Mouse (Mus musculus) adrenal gland, postnatal 36 days (tissue): ENCODE measurements around the gene Nfia. TPM values are rescaled to one million over a fixed set of nuclear protein-coding genes. Genes with fewer than 3 reads are reported as not detected.

Experiments used
- DNase-seq, 2 experiments: peaks; one replicate each; pipeline ENCODE4 v3.0.0; 2021; ENCODE audit warnings: mixed read lengths in 1 of 2
- total RNA-seq, 2 experiments: library from RNA; stranded (reverse); gene quantifications; 2 replicates each; pipeline ENCODE4 v1.2.3; 2021

Nfia gene
- total RNA-seq, 2 experiments from 2014 or later, result 124 to 204 TPM

- DNase-seq, result peak in 1 of 2 experiments; percentile 26
Measured at GRCm38 (mm10) chr4:97782497-97782896, 10.0 kb downstream of the Nfia start.

GRCm38 (mm10) chr4:97783073-97783879 lies 10.7 kb downstream of the Nfia start:
- DNase-seq, result no peak

GRCm38 (mm10) chr4:97784236-97784635 lies 11.7 kb downstream of the Nfia start:
- no peak for DNase-seq

DNA sequence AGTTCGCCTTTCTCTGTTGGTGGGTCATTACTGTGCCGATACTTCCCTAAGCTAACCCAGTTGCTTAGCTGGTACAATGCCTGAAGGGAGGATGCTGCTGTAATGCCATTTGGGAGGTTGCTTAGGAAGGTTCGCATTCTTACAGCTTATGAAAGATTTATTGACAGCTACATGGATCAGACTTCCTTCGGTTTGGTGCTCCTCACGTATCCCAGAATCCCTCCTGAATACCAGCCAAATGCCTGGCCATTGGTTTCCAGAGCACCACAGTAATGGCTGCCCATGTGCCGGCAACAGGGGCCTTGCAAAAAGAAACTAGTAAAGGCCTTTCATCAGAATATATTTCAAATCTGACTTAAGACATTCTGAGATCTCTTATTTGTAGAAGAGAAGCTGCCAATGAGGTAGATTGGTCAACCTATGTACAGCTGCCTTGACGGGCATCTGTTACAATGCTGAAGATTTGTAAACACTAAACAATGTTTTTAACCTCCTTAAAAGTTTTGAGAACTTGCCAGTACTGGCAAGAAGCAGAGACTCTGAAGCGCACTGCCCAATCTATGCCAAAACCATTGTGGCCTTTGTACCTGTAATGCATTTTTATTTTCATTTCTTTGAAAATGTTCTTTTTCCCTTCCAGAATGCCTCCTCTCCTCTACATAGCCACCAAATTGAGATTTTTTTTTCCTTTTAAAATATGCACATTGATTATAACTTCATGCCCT lies 13.2 kb downstream of the Nfia start:
- no peak for DNase-seq

GRCm38 (mm10) chr4:97786571-97786970 lies 14.0 kb downstream of the Nfia start:
- DNase-seq, result no peak

- DNase-seq, result no peak
Measured at GRCm38 (mm10) chr4:97787515-97787914, 15.0 kb downstream of the Nfia start.

GRCm38 (mm10) chr4:97788537-97788936 lies 16.0 kb downstream of the Nfia start:
- DNase-seq, result no peak

DNA sequence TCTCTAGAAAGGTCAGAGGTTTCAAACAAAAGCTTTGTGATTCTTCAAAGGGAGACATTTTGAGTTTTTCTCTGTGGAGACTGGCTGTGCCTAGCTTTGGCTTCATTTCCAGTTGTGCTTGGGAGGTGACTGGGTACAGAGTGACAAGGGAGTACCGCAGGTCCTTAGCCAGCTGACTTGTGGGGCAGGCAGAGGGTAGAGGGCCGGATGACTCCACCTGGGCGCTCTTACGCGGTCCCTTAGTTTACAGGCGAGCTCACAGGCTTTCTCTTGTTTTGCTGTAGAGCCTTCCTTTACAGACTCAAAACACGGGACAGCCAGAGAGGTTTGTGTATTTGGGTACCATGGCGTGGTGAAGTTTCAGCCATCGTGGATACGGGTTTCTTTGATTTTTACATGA lies 21.4 kb downstream of the Nfia start:
- no peak for DNase-seq

GRCm38 (mm10) chr4:97794865-97795264 lies 22.3 kb downstream of the Nfia start:
- no peak for DNase-seq

DNA sequence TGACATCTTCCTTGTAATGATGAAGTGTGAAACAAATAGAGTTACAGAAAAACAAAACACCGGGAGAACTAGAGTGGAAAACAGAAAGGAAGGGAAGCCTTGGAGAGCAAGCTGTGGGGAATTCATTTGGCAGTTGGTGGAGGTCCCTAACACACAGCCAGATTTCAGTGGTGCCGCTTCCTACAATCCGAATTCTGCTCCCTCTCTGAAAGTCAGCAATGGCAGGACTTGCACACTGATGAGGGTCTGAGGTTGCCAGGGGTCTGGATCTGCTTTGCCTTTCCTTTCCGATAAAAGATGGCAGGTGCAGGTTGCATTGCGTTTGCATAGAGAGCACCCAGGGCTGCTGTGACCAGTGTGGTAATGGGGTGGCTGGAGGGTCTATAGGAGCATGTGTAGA lies 23.4 kb downstream of the Nfia start:
- DNase-seq, result no peak

DNA sequence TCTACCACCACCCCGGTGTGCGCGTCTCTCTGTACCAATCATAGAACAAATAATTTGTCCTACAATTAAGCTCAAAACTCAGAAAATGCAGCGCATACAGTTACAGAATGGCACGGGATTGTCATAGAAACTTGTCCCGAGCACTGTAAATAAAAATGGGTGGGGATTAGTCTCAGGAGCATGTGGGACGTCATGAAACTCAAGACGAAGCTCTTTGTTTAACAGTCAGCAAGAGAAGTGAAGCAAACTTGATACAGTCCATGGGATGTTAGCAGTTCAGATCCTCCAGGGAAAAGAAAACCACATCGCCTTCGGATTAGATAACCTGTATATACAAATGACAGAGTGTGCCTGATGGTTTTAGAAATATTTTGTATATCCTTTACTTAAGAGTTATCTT lies 24.0 kb downstream of the Nfia start:
- DNase-seq, result no peak

DNA sequence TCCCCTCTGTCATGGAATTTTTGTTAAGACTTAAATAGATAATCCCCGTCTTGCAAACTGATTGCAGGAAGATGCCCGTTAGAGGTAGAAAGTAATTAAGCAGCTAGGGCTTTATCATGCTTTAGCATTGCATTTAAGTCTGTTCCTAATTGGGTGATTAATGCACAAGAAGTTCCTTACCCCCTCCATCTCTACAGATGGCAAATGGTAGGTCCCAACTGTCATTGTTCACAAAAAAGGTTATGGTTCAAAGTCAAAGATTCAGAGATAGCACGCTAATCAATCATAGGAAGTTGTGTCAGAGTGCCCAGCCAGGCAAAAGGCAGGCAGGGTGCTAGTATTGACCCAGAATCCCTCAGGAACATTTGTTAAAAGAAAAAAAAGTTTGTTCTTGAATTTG lies 31.3 kb downstream of the Nfia start:
- DNase-seq, result peak; percentile 23 to 27

DNA sequence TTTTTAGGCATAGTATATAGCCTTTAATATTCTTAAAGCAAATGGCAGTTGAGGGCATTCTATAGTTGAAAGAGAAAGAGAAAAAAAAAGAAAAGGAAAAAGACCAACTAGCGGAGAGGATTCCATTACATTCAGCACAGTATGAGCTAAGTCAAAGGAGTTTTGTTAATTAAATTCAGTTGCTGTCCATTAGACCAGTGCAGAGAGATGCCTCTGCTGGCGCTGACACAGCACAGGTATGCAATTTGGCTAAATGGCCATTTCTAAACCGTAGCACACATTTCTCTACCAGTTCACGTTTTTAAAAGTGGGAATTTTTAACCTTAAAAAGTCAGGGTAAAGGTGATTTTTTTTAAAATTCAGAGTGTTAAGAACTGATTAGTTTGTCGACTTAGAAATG lies 32.1 kb downstream of the Nfia start:
- no peak for DNase-seq

- no peak for DNase-seq
Measured at GRCm38 (mm10) chr4:97805255-97805654, 32.7 kb downstream of the Nfia start.

GRCm38 (mm10) chr4:97805896-97806808 lies 33.6 kb downstream of the Nfia start:
- no peak for DNase-seq

DNA sequence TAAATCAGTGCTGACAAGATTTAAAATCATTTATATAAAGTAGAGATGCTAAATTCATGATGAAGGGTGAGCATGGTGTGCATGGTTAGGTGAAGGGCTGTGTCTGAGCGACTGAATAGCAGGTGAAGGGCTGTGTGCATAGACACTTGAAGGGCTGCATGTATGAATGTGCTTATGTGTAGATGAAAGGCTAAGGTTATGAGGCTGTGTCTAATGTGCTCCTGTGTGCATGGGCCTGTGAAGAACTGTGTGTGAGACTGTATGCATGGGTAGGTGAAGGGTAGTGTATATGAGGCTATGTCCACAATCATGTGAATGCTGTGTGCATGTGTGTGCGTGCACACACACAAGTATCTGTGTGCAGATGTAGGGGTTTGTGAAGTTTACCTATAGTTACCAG lies 34.4 kb downstream of the Nfia start:
- no peak for DNase-seq

DNA sequence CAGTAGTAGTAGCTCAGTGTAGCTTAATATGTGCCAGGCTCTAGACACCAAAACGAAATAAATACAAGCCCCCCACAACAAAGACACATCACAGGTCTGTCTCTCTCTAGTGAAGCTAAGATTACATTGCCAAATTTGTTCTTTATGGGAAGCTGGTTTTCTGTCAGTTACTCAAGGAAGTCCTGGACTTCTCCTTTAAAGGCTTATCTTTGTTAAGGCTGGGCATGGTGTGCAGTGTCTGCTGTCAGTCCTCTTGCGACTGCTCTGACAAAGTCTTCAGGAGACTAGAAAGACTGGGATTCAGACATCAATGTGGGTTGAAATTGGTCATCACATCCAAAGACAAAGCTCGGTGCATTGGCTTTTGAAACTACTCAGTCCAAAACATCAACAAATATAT lies 36.4 kb downstream of the Nfia start:
- no peak for DNase-seq

GRCm38 (mm10) chr4:97809582-97810295 lies 37.2 kb downstream of the Nfia start:
- DNase-seq, result no peak

DNA sequence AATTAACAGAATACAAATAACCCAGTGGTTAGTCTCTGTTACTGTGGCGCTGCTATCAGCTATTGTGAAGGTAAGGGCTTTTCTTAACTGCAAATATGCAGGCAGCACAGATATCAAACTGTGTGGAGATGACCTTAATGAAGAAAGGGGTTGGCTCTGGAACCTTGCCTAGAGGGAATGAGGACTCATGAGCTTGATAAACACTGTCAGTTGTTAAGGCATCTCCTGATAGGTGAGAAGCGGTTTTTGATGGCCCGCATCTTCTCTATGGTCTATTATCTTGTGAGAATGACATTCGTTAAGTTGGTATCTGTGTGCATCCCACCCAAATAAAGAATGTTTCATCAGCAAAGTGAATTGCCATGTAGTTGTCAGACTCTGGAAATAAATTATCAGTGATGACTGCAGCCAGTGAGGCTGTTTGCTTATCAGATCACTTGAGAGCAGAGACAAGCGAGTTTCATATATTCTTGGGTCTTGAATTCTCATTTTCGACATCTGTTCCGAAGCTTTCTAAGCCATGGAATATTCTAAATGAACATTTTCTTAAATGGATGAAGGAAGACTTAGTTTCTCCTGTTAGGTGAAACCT lies 37.9 kb downstream of the Nfia start:
- DNase-seq, result peak in 1 of 2 experiments; percentile 18

- no peak for DNase-seq
Measured at GRCm38 (mm10) chr4:97813035-97813434, 40.5 kb downstream of the Nfia start.

- DNase-seq, result no peak
Measured at GRCm38 (mm10) chr4:97813996-97814395, 41.5 kb downstream of the Nfia start.
